Mouse (Mus musculus) left cerebral cortex, adult 11 months (tissue): Measurements from ENCODE around the gene Nuak1.
"Not testable (repeated sequence)": the region's sequence is repeated elsewhere in the genome, so short reads cannot be mapped to it uniquely, and the experiment has no call there.

Experiments
- DNase-seq: peaks from one replicate; pipeline ENCODE4 v3.0.0; 2022; ENCODE audit warnings: low spot score

Gene Nuak1

GRCm38 (mm10) chr10:84440541-84441433 lies at the start of gene Nuak1:
Nuak1 (minus strand) TSS chr10:84440597.
- peak; percentile 87 for DNase-seq

GRCm38 (mm10) chr10:84490115-84490514 lies 49.7 kb upstream of the Nuak1 start:
- no peak for DNase-seq

- DNase-seq, result no peak
These were observed 47.9 kb upstream of the Nuak1 start for GRCm38 (mm10) chr10:84488315-84488714.

GRCm38 (mm10) chr10:84484661-84485060 lies 44.3 kb upstream of the Nuak1 start:
- no peak for DNase-seq

- DNase-seq, result no peak
These were observed 43.2 kb upstream of the Nuak1 start for GRCm38 (mm10) chr10:84483553-84483952.

- DNase-seq, result no peak
These were observed 42.7 kb upstream of the Nuak1 start for GRCm38 (mm10) chr10:84483069-84483468.

- not testable (repeated sequence) for DNase-seq
These were observed 42.0 kb upstream of the Nuak1 start for GRCm38 (mm10) chr10:84482418-84482817.

- no peak for DNase-seq
These were observed 40.9 kb upstream of the Nuak1 start for GRCm38 (mm10) chr10:84481327-84481671.

- DNase-seq, result no peak
These were observed 40.4 kb upstream of the Nuak1 start for GRCm38 (mm10) chr10:84480667-84481326.

GRCm38 (mm10) chr10:84480146-84480545 lies 39.7 kb upstream of the Nuak1 start:
- no peak for DNase-seq

GRCm38 (mm10) chr10:84477613-84478076 lies 37.2 kb upstream of the Nuak1 start:
- no peak for DNase-seq

- no peak for DNase-seq
These were observed 36.7 kb upstream of the Nuak1 start for GRCm38 (mm10) chr10:84477045-84477612.

- DNase-seq, result no peak
These were observed 27.3 kb upstream of the Nuak1 start for GRCm38 (mm10) chr10:84467555-84468164.

- no peak for DNase-seq
These were observed 25.1 kb upstream of the Nuak1 start for GRCm38 (mm10) chr10:84465511-84465910.

GRCm38 (mm10) chr10:84460420-84461101 lies 20.2 kb upstream of the Nuak1 start:
- no peak for DNase-seq

- DNase-seq, result no peak
These were observed 17.7 kb upstream of the Nuak1 start for GRCm38 (mm10) chr10:84458094-84458493.

GRCm38 (mm10) chr10:84457539-84457938 lies 17.1 kb upstream of the Nuak1 start:
- no peak for DNase-seq

GRCm38 (mm10) chr10:84456632-84457320 lies 16.4 kb upstream of the Nuak1 start:
- no peak for DNase-seq

- no peak for DNase-seq
These were observed 11.5 kb upstream of the Nuak1 start for GRCm38 (mm10) chr10:84451883-84452282.

- DNase-seq, result no peak
These were observed 10.3 kb upstream of the Nuak1 start for GRCm38 (mm10) chr10:84450654-84451053.

- DNase-seq, result no peak
These were observed 9.3 kb upstream of the Nuak1 start for GRCm38 (mm10) chr10:84449733-84450132.
